Mouse (Mus musculus) large intestine, adult 2 months (tissue): Measurements from ENCODE around the gene Gimap5. TPM values are rescaled to one million over a fixed set of nuclear protein-coding genes. Genes with fewer than 3 reads are reported as not detected.

ENCODE experiments used
- DNase-seq: peaks from one replicate; pipeline ENCODE4 v3.0.0-alpha.2; 2012; ENCODE audit warnings: low read depth, low spot score
- WGBS: fragments of 180-500 bp; shearing (Covaris S2); methylation state at CpG from one replicate; pipeline ENCODE4 v1.1.7; 2018; 5-methylcytosine and 5-hydroxymethylcytosine counted together
- polyA plus RNA-seq: library from polyadenylated mRNA; depleted of rRNA; stranded (reverse); fragments of >200 nt; gene quantifications from 2 replicates; pipeline ENCODE4 v1.2.3, GENCODE M21; 2012; rRNA removed

Gimap5 gene
- polyA plus RNA-seq, 1 experiment, result 15.0 TPM

GRCm38 (mm10) chr6:48801897-48802296, 55.9 kb downstream of the Gimap5 start:
- WGBS, result 95% methylated on average over 1 of the region's 1 CpGs
- DNase-seq, result no peak

DNA sequence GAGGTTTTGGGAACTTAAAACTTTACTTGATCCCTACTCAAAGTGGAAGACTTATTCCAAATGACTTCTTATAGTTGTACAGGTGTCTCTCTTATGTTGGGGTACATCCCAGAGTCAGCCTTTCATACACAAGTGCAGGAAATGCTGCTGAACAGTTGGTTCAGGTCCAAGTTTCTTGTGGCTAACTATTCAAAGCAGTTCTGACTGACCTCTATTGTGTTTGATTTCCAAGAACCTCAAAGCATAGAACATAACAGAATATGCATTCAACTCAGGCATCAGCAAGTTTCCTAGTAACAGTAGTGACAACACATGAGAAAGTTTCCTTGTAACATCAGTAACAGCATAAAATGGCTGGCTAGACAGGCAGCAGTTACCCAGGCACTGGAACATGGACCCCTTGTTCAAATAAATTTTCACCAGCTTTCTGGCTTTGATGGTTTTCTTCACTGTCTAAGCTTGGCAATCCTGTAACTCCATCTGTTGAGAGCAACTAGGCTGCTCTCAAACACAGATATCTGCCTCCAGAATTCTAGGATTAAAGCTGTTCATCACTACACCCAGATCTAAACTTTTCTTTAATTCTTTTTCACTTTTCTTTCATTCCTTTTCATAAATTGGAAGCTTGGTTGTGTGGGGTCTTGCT, 57.5 kb downstream of the Gimap5 start:
- no peak for DNase-seq

Other genes starting within 250 kb of the Gimap5 start
- 41.1 and 45.9 TPM in 2 replicates for gene Atp6v0e2, start 208.6 kb upstream of the Gimap5 start, polyA plus RNA-seq
- 12.1 and 17.2 TPM in 2 replicates for gene Lrrc61, start 191.4 kb upstream of the Gimap5 start, polyA plus RNA-seq
- 80.9 and 95.3 TPM in 2 replicates for gene Rarres2, start 173.4 kb upstream of the Gimap5 start, polyA plus RNA-seq
- gene Gm45021, start 156.6 kb upstream of the Gimap5 start, polyA plus RNA-seq, result not detected in 2 replicates
- 8.5 and 9.5 TPM in 2 replicates for gene Repin1, start 152.3 kb upstream of the Gimap5 start, polyA plus RNA-seq
- gene Gm44965, start 152.3 kb upstream of the Gimap5 start, polyA plus RNA-seq, result not detected in 2 replicates
- gene Zfp775, start 144.1 kb upstream of the Gimap5 start, polyA plus RNA-seq, result 1.6 and 1.9 TPM in 2 replicates
- gene AI854703, start 119.4 kb upstream of the Gimap5 start, polyA plus RNA-seq, result 0.52 and 0.63 TPM in 2 replicates
- gene Gimap8, start 99.0 kb upstream of the Gimap5 start, polyA plus RNA-seq, result 2.6 and 4.5 TPM in 2 replicates
- 5.6 and 8.2 TPM in 2 replicates for gene Gimap9, start 70.1 kb upstream of the Gimap5 start, polyA plus RNA-seq
- gene Gimap4, start 61.6 kb upstream of the Gimap5 start, polyA plus RNA-seq, result 20.7 and 24.6 TPM in 2 replicates
- gene Gimap6, start 38.0 kb upstream of the Gimap5 start, polyA plus RNA-seq, result 11.9 and 12.3 TPM in 2 replicates
- 0.17 TPM in 1 of 2 replicates, not detected in the other for gene Gm28053, start 27.6 kb upstream of the Gimap5 start, polyA plus RNA-seq
- 4.7 and 5.0 TPM in 2 replicates for gene Gimap7, start 27.6 kb upstream of the Gimap5 start, polyA plus RNA-seq
- 12.2 and 13.9 TPM in 2 replicates for gene Gimap1, start 7.1 kb upstream of the Gimap5 start, polyA plus RNA-seq
- gene Gimap3, start 24.7 kb downstream of the Gimap5 start, polyA plus RNA-seq, result 22.1 and 22.2 TPM in 2 replicates
- gene Tmem176a, start 94.7 kb downstream of the Gimap5 start, polyA plus RNA-seq, result 121 and 133 TPM in 2 replicates
- gene Tmem176b, start 95.3 kb downstream of the Gimap5 start, polyA plus RNA-seq, result 338 and 348 TPM in 2 replicates
- gene Aoc1, start 126.7 kb downstream of the Gimap5 start, polyA plus RNA-seq, result 312 and 658 TPM in 2 replicates
- gene 1600015I10Rik, start 183.7 kb downstream of the Gimap5 start, polyA plus RNA-seq, result 0.06 TPM in 1 of 2 replicates, not detected in the other
- not detected in 2 replicates for gene Doxl2, start 228.8 kb downstream of the Gimap5 start, polyA plus RNA-seq
- not detected in 2 replicates for gene Svs1, start 240.7 kb downstream of the Gimap5 start, polyA plus RNA-seq